Mouse (Mus musculus) frontal cortex, postnatal 25 days (tissue): ENCODE measurements around the gene Thnsl2.

Source experiments
- DNase-seq, 2 experiments: peaks; one replicate each; pipeline ENCODE4 v3.0.0; 2022; ENCODE audit warnings: low spot score in 2 of 2

Gene Thnsl2

DNA sequence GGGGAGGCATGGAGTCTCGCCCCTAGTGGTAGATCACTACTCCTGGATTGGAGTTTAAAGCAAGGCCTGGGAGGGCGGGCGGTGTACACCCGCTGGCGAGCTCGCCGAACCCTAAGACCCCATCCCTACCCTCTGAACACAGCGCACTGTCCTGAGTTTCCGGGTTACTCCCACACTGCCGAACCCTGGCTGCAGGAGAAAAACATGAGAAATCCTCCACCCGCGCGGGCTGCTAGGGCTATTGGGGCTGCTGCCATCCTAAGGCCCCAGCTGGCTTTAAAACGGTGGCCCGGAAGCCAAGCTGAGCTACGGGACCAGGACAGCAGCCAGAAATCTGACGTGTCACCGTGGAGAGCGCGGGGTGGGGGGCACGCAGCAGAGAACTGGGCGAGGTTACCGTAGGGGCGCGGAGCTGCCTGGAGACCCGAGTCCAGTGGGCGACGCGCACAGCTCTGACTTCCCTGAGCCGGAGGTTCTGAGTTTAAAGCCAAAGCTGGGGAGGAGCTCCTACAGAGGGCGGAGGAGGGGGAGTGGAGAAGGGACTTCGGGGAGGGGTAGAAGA is at the start of gene Thnsl2:
Thnsl2 (minus strand) TSS at position 546 of the 562 bp plus-strand sequence.
- DNase-seq = peak; percentile 34 to 52

DNA sequence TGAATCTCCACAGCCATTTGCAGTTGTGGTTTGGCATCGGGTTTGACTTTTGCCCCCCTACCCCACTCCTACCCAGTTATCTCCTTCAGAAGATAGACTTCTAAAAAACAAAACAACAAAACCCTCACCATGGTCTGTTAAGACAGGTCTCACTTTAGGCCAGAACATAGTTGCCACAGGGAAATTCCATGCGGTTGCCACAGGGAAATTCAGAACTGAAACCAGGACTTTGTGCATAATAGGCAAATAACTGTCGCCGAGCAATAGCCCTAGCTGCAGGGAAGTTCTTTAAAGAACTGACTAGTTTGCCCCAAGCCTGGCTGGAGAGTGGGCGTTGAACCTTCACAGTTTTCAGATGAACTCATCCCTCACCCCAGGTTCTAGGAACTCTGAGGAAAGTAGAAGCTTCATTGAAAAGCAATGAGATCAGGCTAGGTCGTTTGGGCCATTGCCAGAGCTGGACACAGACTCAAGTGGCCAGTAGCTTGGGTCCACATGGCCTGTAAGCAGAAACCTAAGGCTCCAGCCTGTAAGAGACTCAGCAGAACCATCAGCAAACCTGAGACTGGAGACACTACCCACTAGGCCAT is 49.0 kb upstream of the Thnsl2 start:
- no peak for DNase-seq

DNA sequence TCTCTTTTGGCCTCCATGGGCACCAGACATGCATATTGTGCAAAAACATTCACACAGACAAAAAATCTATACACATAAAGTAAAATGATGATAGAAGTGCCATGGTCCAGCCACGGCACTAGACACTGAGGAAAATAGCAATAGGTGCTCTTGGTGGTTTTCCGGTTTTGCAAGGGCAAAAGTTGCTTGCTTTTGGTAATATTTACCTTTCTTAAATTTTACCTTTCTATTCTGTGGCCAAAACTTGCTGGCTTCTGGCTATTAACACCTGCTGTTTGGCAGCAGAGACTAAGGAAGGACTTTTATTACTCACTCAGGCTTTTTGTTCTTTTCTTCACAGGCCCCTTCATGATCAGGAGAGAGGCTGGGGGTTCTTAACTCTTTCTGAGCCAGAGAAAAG is 46.3 kb upstream of the Thnsl2 start:
- DNase-seq = no peak

DNA sequence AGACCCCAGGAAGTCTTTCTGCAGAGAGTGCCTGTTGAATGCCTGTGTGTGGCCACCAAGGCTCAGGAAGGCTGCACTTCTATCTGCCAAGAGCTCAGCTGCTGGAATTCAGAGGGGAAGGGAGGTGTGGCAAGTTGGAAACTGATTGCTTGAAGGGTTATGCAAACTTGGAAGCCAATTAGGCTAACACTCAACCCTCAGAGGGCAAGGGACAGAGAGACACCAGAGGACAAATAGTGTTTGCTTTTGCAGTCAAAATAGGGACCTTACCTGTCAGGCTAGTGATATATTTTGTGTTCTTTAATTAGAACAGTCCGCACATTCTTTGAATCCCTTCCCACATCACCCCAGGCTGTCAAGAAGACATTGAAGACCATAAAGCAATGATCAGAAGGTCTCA is 45.3 kb upstream of the Thnsl2 start:
- DNase-seq = no peak

DNA sequence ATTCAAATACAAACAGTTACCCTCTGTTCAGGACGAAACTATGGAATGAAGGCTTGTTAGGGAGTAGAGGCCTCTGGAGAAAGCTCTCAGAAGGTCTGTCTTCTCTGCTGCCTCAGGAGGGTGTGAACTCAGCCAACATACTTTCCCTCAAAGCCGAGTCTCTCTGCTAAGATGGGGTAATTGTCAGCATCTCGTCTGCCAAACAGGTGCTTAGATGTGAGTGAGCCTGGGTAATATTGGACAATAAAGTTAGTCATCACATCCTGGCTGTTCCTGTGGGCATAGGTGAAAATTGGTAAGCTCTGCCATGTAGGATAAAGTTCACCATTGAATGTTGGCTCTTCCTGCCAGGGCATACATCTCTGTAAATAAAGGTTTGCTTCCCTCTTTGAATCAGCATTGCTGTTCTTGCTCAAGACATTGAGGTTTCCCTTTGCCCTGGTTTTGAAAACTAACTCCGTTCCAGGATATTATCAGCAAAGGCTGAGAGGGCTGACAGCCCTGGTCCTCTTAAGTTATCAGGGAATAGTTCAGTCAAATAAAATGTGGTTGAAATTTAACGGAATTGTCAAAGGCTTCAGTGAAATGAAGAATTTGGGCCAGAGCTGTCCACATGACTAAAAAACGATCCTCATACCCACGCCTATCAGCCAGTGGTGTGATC is 40.8 kb upstream of the Thnsl2 start:
- DNase-seq = no peak

DNA sequence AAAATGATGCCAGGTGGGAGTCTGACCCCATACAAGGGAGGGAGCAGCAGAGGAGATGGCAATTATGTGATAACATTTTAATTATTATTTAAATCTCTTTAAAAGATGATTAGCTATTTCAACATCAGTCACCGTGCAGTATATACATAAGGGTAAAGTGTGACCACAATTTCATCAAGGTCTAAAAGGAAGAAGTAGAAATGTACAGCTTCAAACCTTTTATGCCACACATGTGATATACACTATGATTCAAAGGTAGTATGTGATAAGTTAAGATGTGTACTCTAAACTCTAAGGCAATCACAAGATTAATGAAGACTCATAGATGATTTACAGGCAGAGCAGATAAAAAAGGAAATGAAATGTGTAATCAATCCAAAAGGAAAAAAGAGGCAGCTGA is 36.4 kb upstream of the Thnsl2 start:
- DNase-seq = no peak

DNA sequence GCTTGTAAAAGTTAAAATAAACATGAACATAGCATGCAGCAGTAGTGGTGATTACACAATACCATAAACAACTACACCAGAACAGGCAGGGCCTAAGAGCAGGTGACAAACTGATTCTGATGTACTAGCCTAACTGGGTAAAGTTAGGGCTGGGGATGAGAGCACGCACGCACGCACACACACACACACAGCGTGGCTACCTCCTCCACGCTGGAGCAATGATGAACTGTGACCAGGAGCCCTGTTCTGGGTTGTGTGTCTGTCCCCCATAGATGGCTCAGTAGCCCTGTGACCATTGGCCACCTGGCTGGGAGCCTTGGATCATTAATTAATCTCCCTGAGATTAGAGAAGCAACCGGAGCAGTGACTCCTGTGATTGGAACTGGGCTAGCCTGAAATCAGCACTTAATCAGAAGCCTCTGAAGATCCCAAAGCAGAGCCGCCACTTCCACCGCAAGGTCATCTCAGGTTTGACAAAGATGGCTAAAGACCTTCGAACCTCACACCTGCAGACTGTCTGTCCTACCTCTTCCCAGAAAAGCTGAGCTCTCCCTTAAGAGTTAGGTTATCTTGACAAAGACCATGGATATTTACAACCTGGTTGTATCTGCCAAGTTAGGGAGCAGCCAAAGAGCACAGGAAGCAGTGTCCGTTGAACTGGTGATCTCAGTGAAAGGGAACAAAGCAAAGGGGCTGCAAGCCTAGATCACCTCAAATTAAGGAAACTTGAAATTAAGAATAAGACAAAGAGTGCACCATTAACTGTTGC is 28.8 kb upstream of the Thnsl2 start:
- no peak for DNase-seq

DNA sequence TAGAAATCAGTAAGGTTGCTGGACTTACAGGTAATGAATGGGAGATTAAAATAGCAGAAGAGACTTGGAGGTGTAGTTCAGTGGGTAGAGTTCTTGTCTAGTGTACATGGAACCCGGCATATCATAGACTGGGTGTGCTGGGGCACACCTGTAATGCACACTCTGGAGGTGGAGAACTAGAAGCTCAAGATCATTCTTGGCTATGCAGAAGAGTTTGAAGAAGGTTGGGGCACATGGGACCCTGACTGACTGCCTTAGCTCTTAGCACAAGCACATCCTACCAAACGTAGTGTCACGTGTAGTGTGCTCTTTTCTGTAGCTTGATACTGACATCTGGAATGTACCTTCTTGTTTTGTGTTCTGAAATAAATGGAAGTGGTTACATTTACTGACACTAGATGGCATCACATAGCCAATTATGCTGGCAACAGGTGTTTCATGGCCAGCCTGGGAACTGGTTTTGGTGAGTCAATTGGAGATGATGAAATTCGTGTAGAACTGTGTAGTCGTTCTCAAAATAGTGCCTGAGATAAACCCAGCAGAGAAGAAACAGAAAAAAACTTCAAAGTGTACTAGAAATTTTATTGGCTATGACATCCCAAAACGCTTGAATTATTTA is 22.4 kb upstream of the Thnsl2 start:
- DNase-seq = no peak

DNA sequence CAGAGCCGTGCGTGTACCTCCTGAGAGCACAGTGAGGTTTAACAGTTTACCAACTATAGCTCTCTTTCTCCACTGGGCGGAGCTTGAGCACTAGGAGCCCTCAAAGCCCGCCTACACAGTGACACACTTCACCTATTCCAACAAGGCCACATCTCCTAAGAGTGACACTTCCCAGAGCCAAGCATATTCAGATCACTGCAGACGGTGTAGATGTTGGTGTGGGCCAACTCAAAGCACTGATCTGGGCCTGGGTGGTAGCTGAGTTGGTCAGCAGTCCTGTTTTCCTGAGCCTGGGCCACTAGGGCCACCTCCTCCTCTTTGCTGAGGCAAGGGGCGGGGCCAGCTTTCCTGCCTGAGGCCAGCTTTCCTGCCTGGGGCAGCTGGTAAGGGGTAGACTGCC is 20.2 kb upstream of the Thnsl2 start:
- no peak for DNase-seq

DNA sequence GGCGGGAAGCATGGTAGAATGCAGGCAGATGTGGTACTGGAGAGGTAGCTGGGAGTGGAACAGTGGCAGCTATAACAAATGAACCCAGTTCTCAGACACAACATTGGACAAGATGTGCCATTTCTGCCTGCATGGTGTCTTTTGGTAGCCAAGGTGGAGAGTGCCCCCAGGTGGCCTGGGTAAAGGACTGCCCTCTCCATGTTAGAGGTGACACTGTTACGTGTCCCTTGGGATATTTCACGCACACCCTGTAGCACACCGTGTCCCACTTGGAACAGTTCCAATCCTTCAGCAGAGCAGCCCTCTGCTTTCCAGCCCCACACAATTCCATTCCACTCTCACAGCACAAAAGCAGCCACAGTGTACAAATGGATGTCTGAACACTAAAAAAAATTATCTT is 18.0 kb upstream of the Thnsl2 start:
- no peak for DNase-seq

DNA sequence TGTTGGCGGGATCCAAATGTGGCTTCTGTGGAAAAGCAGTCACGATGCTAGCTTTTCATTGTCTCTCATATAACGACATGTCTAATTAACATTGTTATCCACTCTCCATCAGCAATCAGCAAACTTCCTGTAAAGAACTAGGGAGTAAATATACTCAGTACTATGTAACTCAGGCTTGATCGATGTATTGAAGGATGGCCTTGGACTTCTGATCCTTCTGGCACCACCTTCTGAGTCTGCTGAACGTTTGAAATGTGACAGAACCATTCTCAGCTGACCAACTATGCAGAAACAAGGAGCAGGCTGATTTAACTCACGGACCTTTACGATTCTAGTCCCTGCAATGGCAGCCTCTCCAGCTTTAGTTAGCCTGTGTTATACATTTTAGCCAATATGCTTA is 17.1 kb upstream of the Thnsl2 start:
- no peak for DNase-seq

DNA sequence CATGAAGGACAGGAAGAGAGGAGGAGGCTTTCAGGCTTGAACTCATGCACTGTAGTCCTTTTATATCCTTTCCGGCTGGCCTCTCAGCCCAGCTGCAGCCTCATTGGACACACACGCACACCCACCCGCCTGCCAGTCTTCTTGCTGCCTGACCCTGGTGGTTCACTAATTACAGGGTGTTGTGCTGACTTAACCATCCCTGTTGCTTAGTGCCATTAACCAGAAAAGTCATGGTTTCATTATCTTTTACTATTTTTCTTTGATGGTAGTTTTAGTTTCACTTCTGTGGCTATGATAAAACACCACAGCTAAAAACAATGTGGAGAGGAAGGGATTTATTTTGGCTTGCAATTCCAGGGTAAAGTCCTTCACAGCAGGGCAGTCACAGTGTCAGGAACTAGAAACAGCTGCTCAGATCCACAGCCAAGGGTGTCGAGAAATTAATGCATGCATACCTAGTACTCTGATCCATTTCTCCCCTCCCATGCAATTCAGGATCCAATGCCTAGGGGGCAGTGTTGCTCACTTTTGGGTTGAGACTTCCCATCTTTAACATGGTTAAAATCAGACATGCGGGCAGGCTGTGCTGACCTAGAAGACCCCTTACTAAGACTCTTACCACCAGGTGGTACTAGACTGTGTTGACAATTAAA is 12.6 kb upstream of the Thnsl2 start:
- DNase-seq = no peak

DNA sequence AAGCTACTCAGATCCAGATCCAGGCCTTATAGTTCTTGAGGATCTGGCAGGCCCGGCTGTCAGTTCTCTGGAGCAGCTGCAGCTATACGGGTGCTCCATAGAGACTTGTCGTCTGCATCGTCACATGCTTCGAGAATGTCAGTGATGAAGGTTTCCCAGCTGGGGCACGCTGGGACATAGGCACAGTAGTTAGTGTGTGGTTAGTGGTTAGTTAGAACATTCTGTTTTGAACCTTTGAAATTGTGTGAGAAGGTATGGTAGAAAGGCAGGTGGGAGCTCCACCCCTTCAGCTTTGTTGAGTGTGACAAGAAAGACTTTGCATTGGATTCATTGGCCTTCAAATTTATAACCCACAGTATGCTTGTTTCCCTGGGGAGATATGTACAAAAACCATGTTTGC is 10.6 kb upstream of the Thnsl2 start:
- DNase-seq = no peak

DNA sequence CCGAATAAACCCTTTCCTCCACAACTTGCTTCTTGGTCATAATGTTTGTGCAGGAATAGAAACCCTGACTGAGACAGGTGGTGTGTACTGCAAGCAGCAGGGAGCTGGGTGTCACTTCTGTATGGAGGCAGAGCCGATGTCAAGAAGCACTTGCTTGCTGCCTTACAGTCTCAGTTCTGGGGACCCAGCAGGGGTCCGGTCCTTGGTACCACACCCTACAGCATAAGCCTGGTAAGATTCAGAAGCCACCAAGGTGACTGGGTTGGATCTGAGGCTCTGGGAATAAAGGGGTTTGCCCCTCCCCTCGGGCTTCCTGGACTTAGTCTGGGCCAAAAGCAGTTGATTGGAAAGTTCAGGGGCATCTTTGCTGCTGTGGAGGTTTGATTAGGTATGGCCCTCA is 9.2 kb upstream of the Thnsl2 start:
- no peak for DNase-seq

DNA sequence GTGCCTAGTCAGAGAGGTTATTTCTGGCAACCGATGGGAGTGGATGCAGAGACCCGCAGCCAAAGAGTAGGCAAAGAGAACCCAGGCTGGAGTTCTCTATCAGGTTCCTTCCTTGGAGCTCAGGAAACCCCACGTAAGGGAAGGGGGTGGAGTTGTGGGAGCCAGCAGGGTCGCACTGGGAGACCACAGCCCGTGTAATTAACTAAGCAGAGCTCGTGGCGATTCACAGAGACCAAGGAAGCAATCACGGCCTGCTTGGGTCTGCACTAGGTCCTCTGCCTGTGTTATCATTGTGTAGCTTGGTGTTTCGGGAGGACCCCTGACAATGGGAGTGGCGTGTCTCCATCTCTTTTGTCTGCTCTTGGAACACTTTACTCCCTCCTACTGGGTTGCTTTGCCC is 6.9 kb upstream of the Thnsl2 start:
- no peak for DNase-seq

DNA sequence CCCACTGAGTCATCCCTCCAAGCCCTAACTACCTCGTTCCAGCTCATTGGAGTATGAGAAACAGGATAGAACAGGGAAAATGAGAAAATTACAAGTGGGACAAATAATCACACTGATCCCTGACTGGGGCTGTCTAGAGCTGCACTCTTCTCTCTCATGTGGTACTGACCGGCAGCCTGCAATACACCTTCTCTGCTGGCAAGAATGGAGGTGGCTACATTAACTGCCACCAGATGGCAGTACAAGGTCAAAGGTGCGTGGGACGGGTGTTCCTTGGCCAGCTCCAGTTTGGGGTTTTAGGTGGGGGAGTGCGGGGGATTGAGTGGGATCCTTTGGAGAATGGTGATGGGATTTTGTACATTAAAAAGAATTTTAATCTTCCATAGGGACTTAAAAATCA is 5.3 kb upstream of the Thnsl2 start:
- no peak for DNase-seq

DNA sequence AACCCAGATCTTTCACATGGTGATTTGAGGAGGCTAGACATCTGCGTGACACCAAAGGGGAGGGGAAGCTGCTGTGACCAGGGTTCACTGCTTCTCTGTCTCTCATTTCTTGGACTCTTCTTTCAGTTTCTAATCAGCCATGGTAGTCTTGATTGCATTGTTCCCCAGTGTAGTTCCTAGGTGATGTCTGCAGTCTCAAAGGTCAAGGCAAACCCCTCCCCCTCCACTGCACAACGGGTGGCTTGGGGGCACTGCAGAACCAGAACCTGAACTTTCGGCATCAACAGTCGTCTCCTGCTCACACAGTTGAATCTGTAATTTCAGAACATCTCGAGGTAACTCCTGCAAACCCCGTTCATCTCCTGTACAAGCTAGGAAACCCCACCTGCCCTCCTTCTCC is 4.1 kb upstream of the Thnsl2 start:
- no peak for DNase-seq

DNA sequence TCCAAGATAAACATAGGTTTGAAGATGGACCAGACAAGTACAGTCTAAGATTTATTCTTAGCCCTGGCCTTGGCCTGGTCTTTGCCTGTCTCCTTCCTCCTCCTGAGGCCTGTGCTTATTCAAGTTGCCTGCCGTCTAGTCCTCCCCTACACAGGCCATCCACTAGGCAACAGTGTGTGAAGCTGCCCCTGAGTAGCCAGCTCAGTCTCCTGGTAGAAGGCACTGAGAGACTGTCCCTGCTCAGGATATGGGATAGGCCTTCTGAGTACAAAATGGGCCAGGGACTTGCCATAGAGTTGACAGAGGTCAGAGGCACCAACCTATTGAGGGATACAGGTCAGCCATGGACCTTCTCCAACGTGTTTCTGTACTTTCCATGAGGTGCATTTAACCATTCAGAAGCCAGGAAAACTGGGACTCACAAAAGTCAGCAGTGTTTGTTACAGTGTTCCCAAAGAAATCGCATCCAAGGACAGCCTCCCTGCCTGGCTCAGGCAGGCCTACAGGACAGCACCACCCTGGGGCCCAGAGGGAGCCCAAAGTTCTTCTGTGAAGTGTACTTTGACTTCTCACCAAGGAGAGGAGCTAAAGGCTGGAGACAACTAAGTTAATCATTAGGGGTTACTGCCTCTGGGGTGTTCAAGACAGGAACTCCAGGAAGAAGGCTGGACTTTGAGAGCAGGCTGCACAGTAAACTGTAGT is 1.2 kb upstream of the Thnsl2 start:
- no peak for DNase-seq

DNA sequence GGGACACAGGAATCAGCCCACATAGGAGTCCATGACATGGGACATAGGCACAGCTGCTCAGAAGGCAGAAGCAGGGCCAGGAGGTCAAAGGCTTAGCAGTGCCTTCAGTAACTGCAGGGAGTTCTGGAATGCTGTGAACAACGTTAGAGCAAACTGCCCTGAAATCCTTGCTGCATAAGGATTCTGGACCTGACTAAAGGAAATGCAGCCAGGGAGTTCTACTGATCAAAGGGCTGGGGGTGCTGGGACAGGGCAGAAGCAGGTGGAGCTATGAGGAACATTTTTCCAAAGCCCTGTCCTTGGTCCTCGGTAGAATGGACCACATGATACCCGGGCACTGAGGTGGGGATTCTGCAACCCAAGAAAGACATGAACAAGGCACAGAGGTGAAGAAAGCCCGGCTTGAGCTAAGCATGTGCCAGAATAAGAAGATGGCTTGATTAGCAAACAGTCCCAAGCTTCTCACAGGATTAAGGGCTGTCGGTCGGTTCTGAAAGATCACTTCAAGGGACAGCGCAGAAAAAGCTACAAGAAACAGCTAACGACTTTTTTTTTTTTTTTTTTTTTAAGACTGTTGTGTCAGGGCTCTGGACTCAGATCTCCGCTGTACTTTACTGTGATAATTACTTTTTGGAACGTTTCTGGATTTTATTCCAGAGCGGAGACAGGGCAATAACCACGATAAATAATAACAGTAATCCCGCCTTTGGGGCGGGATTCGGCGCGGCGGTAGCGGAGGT is 915 bp downstream of the Thnsl2 start:
- DNase-seq = no peak

DNA sequence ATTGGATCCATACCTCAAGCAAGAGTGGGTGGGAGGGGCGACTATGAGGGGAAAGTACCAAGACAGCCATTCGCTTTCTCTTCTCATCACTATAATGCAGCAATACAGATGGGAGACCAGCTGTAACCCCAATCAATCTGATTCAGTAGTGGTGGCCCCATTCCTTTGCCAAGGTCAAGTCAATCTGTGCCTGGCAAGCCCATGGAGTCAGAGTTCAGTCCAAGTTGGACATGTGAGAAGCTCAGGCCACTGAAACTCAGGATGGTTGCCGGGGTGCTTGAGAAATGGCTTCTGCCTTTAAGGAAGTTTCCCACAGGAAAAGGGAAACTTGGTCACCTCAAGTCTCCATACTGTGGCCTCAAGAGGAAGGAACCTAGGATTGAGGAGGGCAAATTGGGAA is 9.2 kb downstream of the Thnsl2 start:
- no peak for DNase-seq

DNA sequence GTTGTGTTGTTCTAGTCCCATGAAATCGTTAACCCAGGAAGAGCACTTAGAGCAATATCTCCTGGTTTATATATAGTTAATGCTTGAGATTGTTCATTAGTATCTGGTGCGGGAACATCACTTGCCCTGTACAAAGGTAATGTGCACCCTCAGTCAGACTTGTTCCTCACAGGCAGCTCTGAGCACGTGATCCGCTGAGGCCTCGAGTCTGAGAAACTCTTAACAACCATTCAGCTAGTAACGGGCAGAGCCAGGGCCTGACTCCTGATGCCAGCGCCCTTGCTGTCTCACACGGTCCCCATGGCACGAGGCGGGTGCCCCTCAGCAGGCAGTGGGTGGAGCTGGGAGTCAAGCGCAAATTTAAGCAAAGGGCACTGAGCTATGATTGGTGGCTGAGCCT is 10.7 kb downstream of the Thnsl2 start:
- no peak for DNase-seq
